Mouse (Mus musculus) CD4-positive naive resting alpha-beta T cell, adult 76 days (primary cell): Measurements from ENCODE around the gene Tex37. TPM values are rescaled to one million over a fixed set of nuclear protein-coding genes. Genes with fewer than 3 reads are reported as not detected.

Experiments
- total RNA-seq: library from RNA; stranded (reverse); gene quantifications from one replicate; pipeline ENCODE4 v1.2.4, GENCODE M21; 2023

Gene Tex37
- not detected for total RNA-seq

GRCm38 (mm10) chr6:70918827-70919226 is at the start of gene Tex37:
TSS of gene Tex37 (minus strand) at chr6:70918927.

DNA sequence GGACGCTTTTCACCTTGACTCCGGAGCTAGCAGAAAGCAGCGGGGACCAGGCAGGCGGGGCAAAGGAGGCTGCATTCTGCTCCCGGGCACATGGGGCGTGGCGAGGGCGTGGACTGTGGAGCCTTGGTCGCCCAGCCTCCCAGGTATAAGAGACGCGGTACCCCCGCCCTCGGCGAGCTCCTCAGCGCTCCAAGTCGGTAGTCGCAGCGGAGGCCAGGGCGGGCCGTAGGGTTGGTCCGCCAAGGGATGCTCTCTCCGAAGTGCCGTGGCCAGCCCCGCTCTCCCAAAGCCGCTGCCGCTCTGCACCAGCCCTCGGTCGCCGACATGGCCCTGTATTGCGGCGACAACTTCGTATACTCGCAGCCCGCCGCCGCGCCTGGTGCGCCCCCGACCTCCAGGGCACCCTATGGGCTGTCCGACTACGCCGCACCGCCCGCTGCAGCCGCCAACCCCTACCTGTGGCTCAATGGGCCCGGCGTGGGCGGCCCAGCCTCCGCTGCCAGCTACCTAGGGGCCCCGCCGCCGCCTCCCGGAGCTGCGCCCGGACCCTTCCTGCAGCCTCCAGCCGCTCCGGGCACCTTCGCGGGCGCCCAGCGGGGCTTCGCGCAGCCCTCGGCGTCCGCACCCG is 37.7 kb upstream of the Tex37 start, which contains the start of gene Foxi3:
Foxi3 (plus strand) TSS at position 247 of the 628 bp plus-strand sequence.

Other genes starting within 250 kb of the Tex37 start
- 29.1 TPM for gene Rpia, start 126.7 kb downstream of the Tex37 start, total RNA-seq
- 210 TPM for gene Eif2ak3, start 74.4 kb downstream of the Tex37 start, total RNA-seq
- gene Foxi3, start 37.6 kb upstream of the Tex37 start, total RNA-seq, result not detected
- gene Thnsl2, start 225.5 kb upstream of the Tex37 start, total RNA-seq, result 1.6 TPM